11 mouse cellular contexts compared by ENCODE assay signal in genomic region chr6:41262796-41263195, GRCm38 (mm10). TPM values are rescaled to one million over a fixed set of nuclear protein-coding genes. Genes with fewer than 3 reads are reported as not detected.
DNase-seq lines count a peak whose midpoint lies in the region; ATAC-seq and TF ChIP-seq lines count a peak whose summit lies in the region.
"Had no signal": no experiment of that assay in that cellular context is flagged by ENCODE, and none has a peak within 500 bp of the region (broad histone marks: within the 10 kb centered on the region; RNA-seq: fewer than 3 reads in every experiment).

No protein-coding gene starts in this region.

- no peak for TF ChIP-seq EP300 in MEL (IDR thresholded peaks at IDR 0.05; ENCODE audit: low read depth in 1 of 2, low read length in 2 of 2)

- no peaks in the 10 kb centered on the region for H3K4me1 ChIP-seq in MEL (ENCODE audit: control insufficient read depth in 1 of 2, insufficient read depth in 2 of 2, low read length in 2 of 2)
- H3K4me1 ChIP-seq: limb, embryonic 10.5 days had no signal

- H3K27me3 ChIP-seq in MEL (ENCODE audit: control insufficient read depth in 1 of 2, insufficient read depth in 2 of 2, low read length in 2 of 2), result no peaks in the 10 kb centered on the region

- no peak overlapping the region for H3K4me3 ChIP-seq in layer of hippocampus, adult 2 months
- no peak overlapping the region for H3K4me3 ChIP-seq in MEL (ENCODE audit: control insufficient read depth in 1 of 2, insufficient read depth in 1 of 2, low read depth in 2 of 2, low read length in 2 of 2)
- H3K4me3 ChIP-seq: limb, embryonic 10.5 days had no signal

- ATAC-seq in megakaryocyte progenitor cell, adult 5-6 weeks (replicated peaks; ENCODE audit: poor library complexity), result peak; percentile 85

- TF ChIP-seq POLR2A in MEL (IDR thresholded peaks at IDR 0.05; ENCODE audit: control insufficient read depth in 1 of 2, insufficient read depth in 1 of 2, low read depth in 1 of 2, low read length in 2 of 2, poor library complexity in 1 of 2), result no peak

- no peak overlapping the region for H3K9ac ChIP-seq in MEL (ENCODE audit: control insufficient read depth, low read depth, low read length, poor library complexity, severe bottlenecking)

- H3K27ac ChIP-seq in layer of hippocampus, adult 2 months, result no peak overlapping the region
- no peak overlapping the region for H3K27ac ChIP-seq in MEL (ENCODE audit: control insufficient read depth, low read depth, low read length)
- H3K27ac ChIP-seq: limb, embryonic 10.5 days had no signal

- no peaks in the 10 kb centered on the region for H3K9me3 ChIP-seq in MEL (replicated peaks; ENCODE audit: insufficient read depth, low read length)
- H3K9me3 ChIP-seq: limb, embryonic 10.5 days had no signal

- H3K36me3 ChIP-seq in MEL (ENCODE audit: control insufficient read depth in 1 of 2, insufficient read depth in 2 of 2, low read length in 2 of 2), result no peaks in the 10 kb centered on the region
- H3K36me3 ChIP-seq: limb, embryonic 10.5 days had no signal

- H3K79me2 ChIP-seq in MEL (ENCODE audit: control insufficient read depth, insufficient read depth, low read length, poor library complexity), result no peaks in the 10 kb centered on the region

- peak; percentile 55 for TF ChIP-seq RAD21 in MEL (IDR thresholded peaks at IDR 0.05; ENCODE audit: low read depth, low read length)

- peak; percentile 84 for TF ChIP-seq CTCF in layer of hippocampus, adult 2 months (conservative IDR thresholded peaks at IDR 0.05)
- TF ChIP-seq CTCF in MEL (IDR thresholded peaks at IDR 0.05 in 2 of 3, conservative IDR thresholded peaks at IDR 0.05 in 1 of 3; ENCODE audit: control insufficient read depth in 1 of 3, insufficient read depth in 1 of 3, low read depth in 2 of 3, low read length in 3 of 3, poor library complexity in 1 of 3, severe bottlenecking in 1 of 3), result peak in 2 of 3 experiments; percentile 28 to 56; a peak in 3 of 6 replicates

- DNase-seq in layer of hippocampus, adult 2 months (ENCODE audit: low spot score in 2 of 2), result no peak
- no peak for DNase-seq in layer of hippocampus, adult 11-12 months (ENCODE audit: low spot score)
- peak; percentile 35 for DNase-seq in CD4-positive, CD25-positive, alpha-beta regulatory T cell, adult 2 months (ENCODE audit: low read depth, low spot score)
- peak; percentile 15 for DNase-seq in MEL (ENCODE audit: low read depth, low spot score)
- no peak for DNase-seq in right cerebral cortex, postnatal 4 days
- DNase-seq in cerebellum, adult 9-11 months, result no peak
- DNase-seq: cerebellum, postnatal 36 days had no signal

TF ChIP-seq in MEL, 35 proteins besides CTCF, POLR2A, EP300 and RAD21:
- TF ChIP-seq SMC3 (IDR thresholded peaks at IDR 0.05; ENCODE audit: low read depth, low read length) (peak; percentile 53), ZKSCAN1 (IDR thresholded peaks at IDR 0.05; ENCODE audit: low read depth, low read length) (no peak)
TF ChIP-seq in MEL: peak in this region for 1.

RNA-seq across cellular contexts. Expression of gene Try4, which starts 39.3 kb away (rescaled TPM):
- not detected for total RNA-seq in layer of hippocampus, adult 2 months (2021)
- not detected in 2 replicates for total RNA-seq in MEL (2012; rRNA removed)
- not detected for polyA plus RNA-seq in MEL (2012; ENCODE audit: insufficient read depth in 1 of 2, insufficient read length in 2 of 2, low read depth in 1 of 2, low replicate concordance in 2 of 2, missing spikeins in 1 of 2)
- not detected in 2 replicates for total RNA-seq in megakaryocyte progenitor cell, adult 5-6 weeks (2015)
- not detected in 2 replicates for total RNA-seq in megakaryocyte progenitor cell, adult 5-6 weeks (2017)
- total RNA-seq: heart, adult 8-10 months had no signal
- polyA plus RNA-seq: forebrain, embryonic 11.5 days; limb, embryonic 10.5 days had no signal

RNA-seq across cellular contexts. Expression of gene Try5, which starts 53.8 kb away (rescaled TPM):
- total RNA-seq in layer of hippocampus, adult 2 months (2021), result not detected
- total RNA-seq in MEL (2012; rRNA removed), result not detected in 2 replicates
- not detected for polyA plus RNA-seq in MEL (2012; ENCODE audit: insufficient read depth in 1 of 2, insufficient read length in 2 of 2, low read depth in 1 of 2, low replicate concordance in 2 of 2, missing spikeins in 1 of 2)
- total RNA-seq in megakaryocyte progenitor cell, adult 5-6 weeks (2015), result not detected in 2 replicates
- total RNA-seq in megakaryocyte progenitor cell, adult 5-6 weeks (2017), result not detected in 2 replicates
- total RNA-seq: heart, adult 8-10 months had no signal
- polyA plus RNA-seq: forebrain, embryonic 11.5 days; limb, embryonic 10.5 days had no signal

Comparison
In these comparisons a context has a peak if more than half of its experiments do, and no peak if none do; other contexts are left out.
1. DNase-seq: peak in CD4-positive, CD25-positive, alpha-beta regulatory T cell, adult 2 months (single experiment) and MEL (single experiment); none in layer of hippocampus, adult 2 months (0 of 2), layer of hippocampus, adult 11-12 months (single experiment), right cerebral cortex, postnatal 4 days (single experiment) and cerebellum, adult 9-11 months (single experiment).